Mouse (Mus musculus): ENCODE measurements at regions not wholly inside any gene's neighbourhood (a gene's known extent, or its start where the extent isn't known, plus 50 kb on each side); places are given as distances from the start of the nearest gene placed in this dataset.

- no peak for DNase-seq (ENCODE audit: low spot score in 2 of 2)
Measured at GRCm38 (mm10) chr2:166434554-166434953, 279.1 kb downstream of the Prex1 start.

GRCm38 (mm10) chr2:166433655-166434333, 278.3 kb upstream of the Sulf2 start:
- no peak for DNase-seq (ENCODE audit: low spot score in 2 of 2)

GRCm38 (mm10) chr2:166432948-166433654, 277.6 kb upstream of the Sulf2 start:
- DNase-seq (ENCODE audit: low spot score in 2 of 2), result no peak

- DNase-seq (ENCODE audit: low spot score in 2 of 2), result no peak
Measured at GRCm38 (mm10) chr2:166432531-166432930, 277.1 kb upstream of the Sulf2 start.

GRCm38 (mm10) chr2:166429918-166430317, 274.5 kb upstream of the Sulf2 start:
- no peak for DNase-seq (ENCODE audit: low spot score in 2 of 2)

GRCm38 (mm10) chr2:166429494-166429893, 274.0 kb upstream of the Sulf2 start:
- DNase-seq (ENCODE audit: low spot score in 2 of 2), result no peak

GRCm38 (mm10) chr2:166427390-166427789, 271.9 kb upstream of the Sulf2 start:
- DNase-seq (ENCODE audit: low spot score in 2 of 2), result no peak

GRCm38 (mm10) chr2:166426960-166427359, 271.5 kb upstream of the Sulf2 start:
- DNase-seq (ENCODE audit: low spot score in 2 of 2), result no peak

- no peak for DNase-seq (ENCODE audit: low spot score in 2 of 2)
Measured at GRCm38 (mm10) chr2:166426457-166426856, 271.0 kb upstream of the Sulf2 start.

GRCm38 (mm10) chr2:166425141-166425540, 269.7 kb upstream of the Sulf2 start:
- no peak for DNase-seq (ENCODE audit: low spot score in 2 of 2)

- no peak for DNase-seq (ENCODE audit: low spot score in 2 of 2)
Measured at GRCm38 (mm10) chr2:166423132-166423660, 267.7 kb upstream of the Sulf2 start.

GRCm38 (mm10) chr2:166420275-166420674, 264.8 kb upstream of the Sulf2 start:
- no peak for DNase-seq (ENCODE audit: low spot score in 2 of 2)

GRCm38 (mm10) chr2:166419271-166419670, 263.8 kb upstream of the Sulf2 start:
- no peak for DNase-seq (ENCODE audit: low spot score in 2 of 2)

GRCm38 (mm10) chr2:166418279-166418678, 262.8 kb upstream of the Sulf2 start:
- no peak for DNase-seq (ENCODE audit: low spot score in 2 of 2)

- no peak for DNase-seq (ENCODE audit: low spot score in 2 of 2)
Measured at GRCm38 (mm10) chr2:166417628-166418027, 262.2 kb upstream of the Sulf2 start.

GRCm38 (mm10) chr2:166415481-166415965, 260.1 kb upstream of the Sulf2 start:
- DNase-seq (ENCODE audit: low spot score in 2 of 2), result no peak

GRCm38 (mm10) chr2:166414856-166415255, 259.4 kb upstream of the Sulf2 start:
- DNase-seq (ENCODE audit: low spot score in 2 of 2), result no peak

GRCm38 (mm10) chr2:166412031-166412858, 256.8 kb upstream of the Sulf2 start:
- no peak for DNase-seq (ENCODE audit: low spot score in 2 of 2)

- DNase-seq (ENCODE audit: low spot score in 2 of 2), result no peak
Measured at GRCm38 (mm10) chr2:166409391-166409790, 253.9 kb upstream of the Sulf2 start.

GRCm38 (mm10) chr2:166408806-166409205, 253.3 kb upstream of the Sulf2 start:
- DNase-seq (ENCODE audit: low spot score in 2 of 2), result no peak

- DNase-seq (ENCODE audit: low spot score in 2 of 2), result no peak
Measured at GRCm38 (mm10) chr2:166408009-166408408, 252.5 kb upstream of the Sulf2 start.

GRCm38 (mm10) chr2:166406826-166407225, 251.4 kb upstream of the Sulf2 start:
- DNase-seq (ENCODE audit: low spot score in 2 of 2), result no peak

All from spleen, postnatal 10 days (tissue).